Mouse (Mus musculus): ENCODE measurements at regions not wholly inside any gene's neighbourhood (a gene's known extent, or its start where the extent isn't known, plus 50 kb on each side); places are given as distances from the start of the nearest gene placed in this dataset.
A peak's percentile ranks its signal among the peaks of the same experiment; 100 is the strongest.

DNA sequence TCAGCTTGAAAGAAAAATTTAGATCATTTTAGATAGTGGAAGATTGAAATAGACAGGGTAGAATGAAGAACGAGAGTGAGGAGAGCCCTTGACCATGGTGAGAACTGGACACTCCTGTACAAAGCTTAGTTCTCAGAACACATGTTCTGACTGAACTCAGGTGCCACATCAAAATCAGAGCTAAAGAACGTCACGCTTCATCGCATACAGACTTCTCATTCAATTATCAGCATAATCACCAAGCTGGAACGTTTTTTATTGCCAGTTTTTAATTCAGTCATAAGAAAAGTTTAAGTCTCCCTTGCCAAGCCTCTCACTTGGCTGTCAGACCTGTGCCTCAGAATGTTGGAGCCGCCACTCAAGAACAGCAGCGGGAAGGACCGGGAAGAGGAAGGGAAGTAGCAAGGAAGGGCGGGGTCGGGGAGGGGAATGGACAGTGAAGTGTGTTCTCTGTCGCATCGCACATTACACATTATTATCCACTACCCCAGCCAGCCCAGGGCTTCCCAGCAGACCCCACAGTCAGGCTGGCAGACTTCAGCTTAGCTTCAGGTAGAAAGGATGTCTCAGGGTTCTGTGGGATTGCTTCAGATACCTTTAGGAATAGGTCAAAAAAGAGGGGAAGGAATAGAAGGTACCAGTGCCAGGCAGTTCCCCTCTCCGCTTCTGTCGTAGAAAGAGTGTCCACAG, 140.1 kb upstream of the Smim15 start:
- peak in 1 of 2 experiments; percentile 44 for DNase-seq

DNA sequence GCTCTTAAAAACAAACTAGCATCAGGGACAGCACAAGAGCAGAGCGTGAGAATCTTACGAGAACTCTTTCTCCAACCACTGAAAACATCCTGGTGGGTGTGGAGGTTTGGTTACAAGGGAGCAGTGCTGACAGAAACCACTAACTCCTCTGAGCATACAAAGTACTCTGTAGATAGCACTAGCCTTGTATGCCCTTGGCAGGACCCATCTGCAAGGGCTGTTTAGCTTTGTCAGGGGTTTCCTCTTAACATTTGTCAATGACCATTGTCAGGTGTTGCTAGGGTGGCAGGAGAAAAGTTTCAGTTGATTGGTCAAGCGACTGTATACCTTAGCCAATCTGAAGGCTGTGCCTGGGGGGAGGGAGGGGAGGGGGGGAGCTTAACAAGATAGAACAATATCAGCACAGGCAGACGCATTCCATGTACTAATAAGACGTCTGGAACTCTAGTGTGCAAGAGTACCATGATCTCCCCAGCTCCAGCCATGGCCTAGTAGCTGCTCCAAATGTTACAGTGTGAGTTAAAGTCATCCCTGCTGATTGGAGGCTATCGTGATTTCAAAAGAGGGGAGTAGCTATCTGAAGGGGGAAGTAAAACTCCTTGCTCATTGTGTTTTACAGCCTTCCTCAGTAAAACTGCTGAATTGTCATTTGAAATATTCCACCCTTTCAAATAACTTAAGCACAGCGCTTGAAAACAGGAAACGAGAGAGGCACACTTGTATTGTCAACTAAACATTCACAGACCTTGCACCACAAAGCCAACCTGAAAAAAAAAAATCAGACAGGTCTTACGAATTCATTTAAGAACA, 140.9 kb upstream of the Smim15 start:
- DNase-seq, result no peak

DNA sequence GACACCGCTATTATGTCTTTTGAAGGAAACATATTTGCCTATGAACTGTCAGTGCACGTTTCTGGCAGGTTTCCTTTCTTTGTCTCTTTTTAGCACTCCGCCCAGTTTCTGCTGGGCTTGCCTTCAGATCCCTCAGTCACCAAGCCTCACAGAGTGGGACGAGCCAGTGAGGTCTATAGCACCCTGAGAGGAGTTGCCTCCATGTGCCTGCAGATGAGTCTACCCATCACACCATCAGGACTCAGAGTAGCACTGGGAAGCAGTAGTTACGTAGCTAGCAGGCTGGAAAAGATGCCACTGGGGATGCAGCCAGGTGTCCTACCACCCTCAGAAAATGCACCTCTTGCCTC, 141.5 kb upstream of the Smim15 start:
- no peak for DNase-seq

DNA sequence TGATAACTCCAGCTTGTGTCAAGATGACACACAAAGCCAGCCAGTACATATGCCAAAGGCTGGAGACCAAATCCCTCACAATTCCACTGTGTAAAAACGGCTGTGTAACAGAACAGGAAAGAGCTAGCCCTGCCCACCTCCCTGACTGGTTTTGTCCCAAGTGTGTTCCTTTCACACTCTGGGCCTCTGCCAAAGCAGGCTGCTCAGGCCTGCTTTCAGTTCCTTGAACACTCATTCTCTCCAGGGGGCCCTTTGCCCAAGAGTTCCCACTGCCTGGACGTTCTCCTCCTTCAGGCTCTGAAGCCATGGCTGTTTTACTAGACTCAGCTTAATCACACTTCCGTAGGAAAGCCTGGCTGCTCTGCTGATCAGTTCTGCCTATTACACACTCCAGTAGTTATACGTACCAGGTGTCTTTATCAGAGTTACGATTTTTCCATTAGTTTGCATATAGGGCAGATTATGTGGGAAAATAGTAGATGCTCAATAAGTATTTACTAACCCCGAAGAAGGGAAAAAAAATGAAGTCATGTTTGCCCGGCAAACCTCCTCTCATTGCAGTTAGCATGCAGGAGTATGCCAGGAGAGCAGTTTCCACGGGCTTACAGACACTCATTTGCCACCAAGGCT, 144.5 kb upstream of the Smim15 start:
- DNase-seq, result peak; percentile 55 to 84

DNA sequence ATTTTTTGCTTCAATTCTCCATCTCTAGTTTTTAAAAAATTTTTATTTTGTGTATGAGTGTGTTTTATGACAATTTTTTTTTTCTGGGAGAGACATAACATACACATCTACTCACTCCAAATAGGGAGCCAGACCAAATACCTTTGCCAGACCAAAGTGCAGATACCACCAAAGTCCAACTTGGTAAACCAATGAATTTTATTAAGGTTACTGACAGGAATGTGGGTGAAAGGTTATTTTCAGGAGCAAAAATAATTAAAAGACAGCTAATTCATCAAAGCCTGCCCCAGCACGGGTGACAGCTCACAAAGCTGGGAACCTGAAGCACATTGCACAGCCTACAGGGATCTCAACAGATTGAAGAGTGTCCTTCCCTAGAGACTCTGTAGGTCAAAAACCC, 146.6 kb upstream of the Smim15 start:
- peak in 1 of 2 experiments; percentile 40 for DNase-seq

DNA sequence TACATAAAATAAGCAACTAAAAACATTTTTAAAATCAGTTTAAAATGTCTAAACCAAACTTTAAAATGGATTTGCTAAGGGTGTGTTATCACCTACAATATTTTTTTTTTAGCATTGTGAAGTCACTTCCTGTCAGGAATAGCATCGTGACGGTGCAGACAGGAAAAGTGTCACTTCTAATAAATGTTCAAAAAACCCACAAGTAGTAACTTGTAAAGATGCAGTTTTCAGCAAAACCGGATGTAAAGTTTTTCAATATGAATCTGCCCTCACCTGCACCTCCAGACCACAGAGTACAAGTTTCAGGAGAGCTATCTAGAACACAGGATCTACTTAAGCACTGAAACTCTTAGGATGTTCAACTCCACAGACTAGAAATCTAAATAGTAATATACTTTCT, 147.1 kb upstream of the Smim15 start:
- no peak for DNase-seq

DNA sequence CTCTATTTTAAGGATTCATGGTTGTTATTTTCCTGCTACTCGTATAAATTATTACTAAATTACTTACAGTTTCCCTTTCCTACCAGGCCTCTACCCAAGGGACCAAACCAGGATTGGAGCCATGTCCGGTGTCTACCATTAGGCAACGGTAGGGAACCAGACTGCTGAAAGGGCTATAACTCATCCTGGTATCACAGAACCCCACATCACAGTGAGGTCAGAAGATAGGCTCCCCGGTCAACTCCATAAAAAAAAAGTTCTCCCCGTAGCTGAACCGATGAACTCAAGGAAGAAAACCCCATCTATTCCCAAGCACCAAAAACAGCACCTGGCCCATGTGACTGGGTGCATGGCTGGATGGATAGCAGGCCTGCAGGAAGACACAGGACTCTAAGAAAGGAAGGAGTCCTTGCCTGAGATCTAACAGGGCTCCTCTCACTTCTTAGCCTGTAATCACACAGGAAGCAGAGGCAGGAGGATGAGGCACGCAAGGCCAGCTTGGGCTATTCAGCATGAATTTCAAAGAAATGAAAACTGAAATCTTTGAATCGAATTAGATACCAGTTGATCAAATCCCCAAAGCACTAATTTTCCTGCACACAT, 150.6 kb upstream of the Smim15 start:
- DNase-seq, result no peak

DNA sequence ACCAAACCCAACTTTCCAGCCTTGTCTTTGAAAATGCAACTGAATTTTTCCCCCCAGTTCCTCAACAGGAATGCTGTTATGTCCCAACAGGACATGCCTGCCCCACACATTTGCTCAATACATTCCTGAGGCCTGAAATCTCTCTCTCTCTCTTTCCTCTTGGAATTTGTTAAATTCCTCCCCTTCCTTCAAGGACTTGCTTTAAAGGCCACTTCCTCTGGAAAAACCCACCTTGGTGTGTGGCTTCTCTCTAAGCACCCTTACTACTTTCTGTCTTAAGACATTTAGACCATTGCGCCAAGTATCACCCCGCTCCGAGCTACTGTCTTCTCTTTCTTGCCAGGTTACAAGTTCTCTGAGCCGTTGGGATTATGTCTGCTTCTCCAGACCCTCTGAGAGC, 151.2 kb upstream of the Smim15 start:
- no peak for DNase-seq

DNA sequence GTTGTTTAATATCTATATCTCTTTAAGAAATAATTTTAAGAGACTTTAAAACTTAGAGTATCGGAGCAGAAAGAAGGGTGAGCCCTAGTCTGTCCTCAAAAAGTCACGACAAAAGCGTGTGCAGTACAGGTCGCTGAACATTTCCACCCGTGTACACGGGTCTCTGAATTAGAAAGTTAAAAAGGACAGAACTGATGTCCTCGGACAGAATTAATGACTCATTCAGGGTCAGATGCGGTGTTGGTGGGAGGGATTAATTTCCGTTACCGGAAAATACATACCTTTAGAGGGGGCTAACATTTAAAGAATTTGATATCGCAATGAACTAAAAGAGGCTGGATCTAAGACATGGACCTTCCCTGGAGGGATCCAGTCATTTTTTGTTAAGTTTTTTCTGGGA, 152.3 kb upstream of the Smim15 start:
- DNase-seq, result no peak

DNA sequence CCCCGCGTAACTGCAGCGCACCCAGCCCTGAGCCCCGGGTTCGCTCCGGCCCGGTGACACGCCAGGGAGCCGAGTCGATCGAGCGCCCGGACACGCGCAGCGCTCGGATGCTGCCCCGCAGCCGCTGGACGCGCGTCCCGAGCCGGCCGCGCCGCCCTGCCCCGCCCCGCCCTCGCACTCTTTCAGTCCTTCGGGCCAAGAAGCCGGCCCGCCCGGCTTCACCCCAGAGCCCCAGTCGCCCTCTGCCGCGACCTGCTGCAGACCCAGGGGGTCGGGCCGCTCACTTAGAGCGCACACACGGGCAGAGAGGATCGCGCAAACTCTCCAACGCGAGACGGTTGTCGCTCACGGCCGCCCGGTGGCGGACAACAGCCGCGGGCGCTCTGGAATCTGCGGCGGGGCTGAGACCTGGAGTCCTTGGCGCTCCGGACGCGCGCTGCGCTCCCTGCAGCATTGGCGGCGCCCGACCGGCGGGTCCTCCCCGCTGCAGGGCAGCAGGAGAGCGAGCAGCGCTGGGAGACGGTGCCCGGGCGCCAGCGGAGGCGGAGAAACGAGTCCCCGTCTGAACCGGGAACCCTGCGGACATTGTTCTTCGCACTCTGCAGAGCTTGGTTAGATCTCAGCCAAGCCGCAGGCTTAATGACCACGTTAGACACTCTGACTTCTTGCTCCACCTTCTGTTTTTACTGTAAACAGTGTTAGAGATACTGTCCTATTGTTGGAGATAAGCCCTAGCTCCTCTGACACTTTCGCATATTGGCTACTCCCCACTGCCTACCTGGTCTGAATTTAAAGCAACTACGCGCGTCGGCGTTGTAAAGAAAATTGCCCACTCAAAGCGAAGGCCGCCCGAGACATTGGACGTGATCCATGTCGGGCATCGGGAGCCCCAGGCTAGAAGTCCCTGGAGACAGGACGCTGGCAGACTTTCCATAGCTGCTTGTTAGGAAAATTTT, 153.1 kb upstream of the Smim15 start:
- DNase-seq, result peak; percentile 74 to 91

DNA sequence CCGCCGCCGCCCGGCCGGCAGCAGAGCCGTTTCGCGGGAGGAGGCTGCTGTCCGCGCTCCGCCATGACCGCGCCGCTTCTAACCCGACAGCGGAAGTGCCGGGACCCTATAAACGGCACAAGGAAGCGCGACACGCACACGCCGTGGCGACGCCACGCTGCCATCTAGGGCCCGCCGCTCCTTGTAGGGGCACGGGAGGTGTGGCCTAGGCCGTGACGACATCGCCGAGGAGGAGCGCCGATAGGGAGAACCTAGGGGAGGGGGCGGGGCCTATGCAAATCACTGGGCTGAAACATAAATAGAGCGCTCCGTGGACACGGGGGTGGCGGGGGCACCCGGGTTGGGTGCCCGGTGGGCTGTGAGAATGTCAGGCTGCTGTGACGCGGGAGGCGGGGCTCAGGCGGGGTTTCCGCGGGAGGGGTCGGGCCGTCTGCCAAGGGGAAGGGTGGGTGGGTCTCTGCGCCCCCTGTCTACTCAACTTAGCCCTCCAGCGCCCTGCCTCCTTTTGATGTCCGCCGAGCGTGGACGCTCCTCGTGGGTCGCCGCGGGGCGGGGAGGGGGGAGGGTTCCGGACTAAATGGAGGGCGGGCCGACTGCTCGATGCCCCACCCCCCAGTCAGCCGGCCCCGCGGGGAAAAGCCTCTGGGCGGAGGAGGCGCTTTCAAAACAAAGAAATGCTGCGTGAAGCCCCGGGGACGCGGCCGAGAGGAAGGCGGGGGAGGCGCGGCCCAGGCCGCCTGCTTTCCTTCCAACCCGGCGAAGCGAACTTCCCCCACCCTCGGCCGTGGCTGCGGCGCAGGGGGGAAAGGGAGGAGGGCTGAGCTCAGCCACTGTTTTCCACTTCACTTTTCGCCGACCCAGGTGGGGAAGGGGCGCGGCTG, 154.0 kb upstream of the Smim15 start:
- peak; percentile 100 for DNase-seq

DNA sequence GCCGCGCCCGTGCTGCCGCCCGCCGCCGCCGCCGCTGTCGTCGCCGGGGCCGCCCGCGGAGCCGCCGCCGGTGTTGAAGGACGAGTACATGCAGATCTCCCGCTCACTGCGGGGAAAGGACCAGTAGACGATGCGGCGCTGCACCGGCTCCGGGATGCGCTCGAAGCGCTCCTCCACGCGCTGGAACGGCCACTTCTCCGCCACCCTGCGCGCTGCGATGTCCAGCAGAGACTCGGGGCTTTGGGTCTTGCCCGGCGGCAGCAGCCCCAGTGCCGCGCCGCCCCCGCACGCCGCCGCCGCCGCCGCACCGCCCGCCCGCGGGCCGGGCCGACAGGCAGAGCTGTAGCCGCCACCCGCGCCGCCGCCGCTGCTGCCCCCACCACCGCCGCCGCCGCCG, 154.7 kb upstream of the Smim15 start:
- DNase-seq, result peak in 1 of 2 experiments; percentile 28

DNA sequence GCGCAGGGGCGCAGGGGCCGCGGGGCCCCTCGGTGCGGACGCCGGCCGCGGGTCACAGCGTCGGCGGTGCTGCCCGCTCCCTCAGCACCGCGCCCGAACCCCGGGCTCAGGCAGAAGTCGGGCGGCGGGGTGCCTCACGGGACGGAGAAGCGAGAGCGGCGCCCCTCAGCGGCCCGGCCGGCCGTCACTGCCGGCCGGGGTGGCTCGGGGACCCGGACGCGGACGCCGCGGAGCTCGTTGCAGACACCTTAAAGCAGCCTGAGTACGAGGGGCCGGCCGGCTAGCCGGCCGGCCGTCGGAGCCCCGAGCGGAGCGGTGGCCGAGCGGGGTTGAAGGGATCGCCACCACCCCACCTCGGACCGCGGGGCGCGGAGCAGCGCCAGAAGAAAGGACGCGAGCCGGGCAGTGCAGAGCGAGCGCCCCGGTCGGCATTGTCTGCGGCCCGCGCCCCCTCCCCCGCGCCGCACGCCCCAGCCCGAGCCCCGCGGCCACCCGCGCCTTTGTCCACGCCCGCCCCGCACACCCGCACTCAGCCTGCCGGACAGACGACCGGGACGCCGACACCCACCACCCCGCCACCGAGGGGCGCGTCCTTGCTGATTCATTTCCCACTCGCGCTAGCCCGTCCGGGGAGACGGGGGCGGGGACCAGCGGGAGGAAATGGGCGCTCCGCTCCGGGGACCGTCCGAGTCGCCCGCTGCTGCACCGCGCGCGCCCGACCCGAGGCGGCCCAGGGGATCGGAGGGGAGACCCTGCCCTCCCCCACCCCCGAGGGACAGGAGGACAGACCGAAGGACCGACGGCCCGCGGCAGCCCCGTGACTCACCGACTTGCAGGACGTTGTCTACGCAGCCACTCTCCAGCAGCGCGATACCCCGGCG, 155.4 kb upstream of the Smim15 start:
- peak; percentile 65 to 81 for DNase-seq

DNA sequence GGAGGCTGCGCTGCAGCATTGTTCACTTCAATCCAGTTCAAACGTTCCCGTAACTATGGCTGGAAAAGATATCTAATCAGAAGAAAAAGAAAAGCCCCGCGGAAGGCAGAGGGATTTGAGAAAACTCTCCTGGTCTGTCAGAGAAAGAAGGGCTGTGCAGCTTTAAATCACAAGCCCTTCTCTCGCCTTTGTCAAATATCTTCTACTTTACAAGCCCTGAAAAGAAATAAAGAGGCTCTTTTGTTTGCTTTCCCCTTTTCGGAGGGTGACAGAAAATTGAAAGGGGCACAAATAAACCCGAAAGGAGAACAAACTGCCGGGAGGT, 156.1 kb upstream of the Smim15 start:
- DNase-seq, result no peak

DNA sequence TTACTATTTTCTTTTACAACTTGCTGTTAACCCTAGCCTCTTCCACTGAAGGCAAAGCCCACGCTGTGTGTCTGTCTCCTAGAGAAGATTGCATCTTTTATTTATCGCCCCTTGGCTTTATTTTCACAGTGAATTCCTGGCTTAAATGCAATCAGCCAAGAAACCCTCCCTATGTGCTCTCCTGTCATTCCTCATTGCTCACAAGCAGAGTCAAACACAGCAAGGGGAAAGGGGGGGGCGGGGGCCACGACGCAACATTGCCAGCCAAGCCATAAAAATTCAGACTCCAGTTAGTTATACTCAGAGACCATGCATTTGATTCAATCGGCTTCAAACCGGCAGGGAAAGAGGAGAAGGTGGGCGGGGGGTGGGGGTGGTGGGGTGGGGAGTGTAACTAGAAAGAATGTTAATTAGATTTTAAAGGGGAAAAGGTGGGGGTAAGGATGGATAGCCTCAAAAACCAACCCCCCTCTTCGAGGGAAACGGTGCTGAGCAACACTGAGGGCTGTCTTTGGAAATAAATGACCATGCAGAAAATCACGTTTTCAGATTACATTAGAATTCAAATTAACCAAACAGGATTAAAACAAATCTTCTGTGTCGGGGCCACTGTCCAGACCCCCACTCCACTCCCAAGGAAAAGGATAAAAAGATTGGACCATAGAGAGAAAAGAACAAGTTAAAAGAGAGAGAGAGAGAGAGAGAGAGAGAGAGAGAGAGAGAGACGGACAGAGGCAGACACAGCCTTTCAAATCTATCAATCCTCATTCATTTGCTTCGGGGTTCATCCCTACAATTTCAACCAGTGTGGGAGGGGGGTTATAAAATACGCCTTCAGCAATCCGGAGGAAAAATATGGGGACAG, 156.6 kb upstream of the Smim15 start:
- no peak for DNase-seq

DNA sequence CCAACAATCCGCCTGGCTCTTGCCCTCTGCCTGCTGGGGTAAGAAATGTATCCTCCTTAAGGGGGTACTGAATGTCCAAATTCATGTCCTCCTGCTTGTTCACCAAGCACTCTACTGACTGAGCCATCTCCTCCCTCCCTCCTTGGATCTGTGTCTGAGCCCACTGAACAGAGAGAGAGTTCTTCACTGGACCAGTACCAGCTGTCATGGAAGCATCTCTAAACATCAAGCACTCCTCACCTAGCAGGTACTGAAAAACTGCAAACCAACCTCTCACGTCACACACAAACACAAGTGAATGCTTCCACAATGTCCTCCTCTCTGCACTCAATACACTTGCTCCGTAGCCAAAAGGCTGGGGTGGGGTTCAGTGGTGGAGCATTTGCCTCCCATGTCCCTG, 159.4 kb upstream of the Smim15 start:
- DNase-seq, result no peak

DNA sequence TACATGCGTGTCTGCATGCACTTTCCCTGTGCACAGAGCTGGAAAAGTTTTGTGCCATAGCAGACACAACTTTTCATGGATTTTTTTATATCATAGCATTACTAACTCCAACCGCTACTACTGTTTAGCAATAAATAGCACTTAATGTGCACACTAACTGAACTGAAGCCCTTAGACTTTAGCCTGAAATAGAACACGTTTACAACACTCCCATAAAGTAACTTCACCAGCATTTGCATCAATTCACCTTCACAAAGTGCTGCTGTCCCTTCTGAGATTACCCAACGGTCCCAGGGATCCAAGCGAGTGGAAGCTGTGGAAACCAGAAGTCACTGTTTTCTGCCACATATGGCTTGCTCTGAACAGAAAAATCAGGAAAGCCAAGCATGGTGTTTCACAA, 161.9 kb upstream of the Smim15 start:
- DNase-seq, result no peak

DNA sequence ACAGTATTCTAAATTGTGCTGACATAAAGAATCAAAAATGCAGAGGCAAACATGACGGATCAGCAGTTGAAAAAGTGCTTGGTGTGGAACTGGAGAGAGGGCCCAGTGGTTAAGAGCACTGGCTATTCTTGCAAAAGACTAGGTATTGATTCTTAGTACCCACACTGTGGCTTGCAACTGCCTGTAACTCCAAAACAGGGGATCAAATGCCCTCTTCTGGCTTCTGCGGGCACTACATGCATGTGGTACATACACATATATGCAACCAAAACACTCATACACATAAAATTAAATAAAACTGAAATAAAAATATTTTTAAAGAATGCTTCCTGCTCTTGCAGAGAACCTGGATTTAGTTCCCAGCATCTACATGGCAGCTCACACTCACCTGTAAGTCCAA, 163.7 kb upstream of the Smim15 start:
- DNase-seq, result no peak

DNA sequence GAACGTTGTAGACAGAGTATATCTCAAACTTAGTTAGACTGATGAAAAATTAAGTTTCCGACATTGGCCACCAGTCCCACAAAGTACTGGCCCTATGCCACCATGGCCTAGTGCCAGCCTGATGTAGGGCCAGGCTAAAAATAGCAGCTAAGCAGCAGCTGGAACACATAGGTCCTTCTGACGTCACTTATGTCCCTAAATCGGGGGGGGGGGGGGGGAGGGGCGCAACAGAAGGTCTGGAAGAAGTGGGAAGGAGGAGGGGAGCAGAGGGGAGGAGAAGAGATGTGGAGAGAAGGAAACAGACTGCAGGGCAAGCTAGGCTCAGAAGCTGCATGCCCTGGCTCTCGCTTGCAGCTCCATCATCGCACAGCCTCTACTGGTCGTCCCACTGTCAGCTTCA, 164.7 kb upstream of the Smim15 start:
- peak; percentile 79 to 88 for DNase-seq

DNA sequence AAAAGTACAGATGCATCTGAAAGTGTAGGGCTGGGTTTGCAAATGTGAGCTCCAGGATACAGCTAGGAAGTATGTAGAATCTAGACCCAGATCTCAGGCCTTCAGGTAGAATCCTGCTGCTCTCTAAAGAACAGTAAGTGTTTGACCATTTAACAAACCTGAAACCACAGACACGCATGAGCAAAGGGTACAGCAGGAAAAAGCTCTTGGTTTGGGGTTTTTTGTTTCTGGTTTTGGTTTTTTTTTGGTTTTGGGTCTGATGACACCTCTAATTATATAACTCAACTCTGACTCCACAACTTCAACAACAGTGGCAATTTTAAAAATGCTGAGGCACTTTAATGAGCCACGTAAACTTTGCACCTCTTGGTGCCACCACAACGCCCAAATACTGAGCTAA, 165.3 kb upstream of the Smim15 start:
- DNase-seq, result no peak

Measured in kidney, postnatal 25 days (tissue).